In genomic region chr2:131086667-131087390, GRCm38 (mm10) we compare ENCODE assay signal across 15 mouse cellular contexts. TPM values are rescaled to one million over a fixed set of nuclear protein-coding genes. Genes with fewer than 3 reads are reported as not detected.
DNase-seq lines count a peak whose midpoint lies in the region; ATAC-seq and TF ChIP-seq lines count a peak whose summit lies in the region.
"Had no signal": no experiment of that assay in that cellular context is flagged by ENCODE, and none has a peak within 500 bp of the region (broad histone marks: within the 10 kb centered on the region; RNA-seq: fewer than 3 reads in every experiment).

Gene Siglec1 (minus strand): TSS chr2:131086765.

- H3K27me3 ChIP-seq in liver, adult 2 months (ENCODE audit: control insufficient read depth, insufficient read depth, low read length): no peaks in the 10 kb centered on the region
- no peaks in the 10 kb centered on the region for H3K27me3 ChIP-seq in liver, embryonic 11.5 days (replicated peaks; ENCODE audit: control insufficient read depth, insufficient read depth, low read length)
- no peaks in the 10 kb centered on the region for H3K27me3 ChIP-seq in forebrain, embryonic 12.5 days
- H3K27me3 ChIP-seq: forebrain, embryonic 13.5 days; limb, embryonic 15.5 days; neural tube, embryonic 13.5 days had no signal

- H3K4me2 ChIP-seq in liver, embryonic 11.5 days: no peak within 1 kb of the TSS
- no peak within 1 kb of the TSS for H3K4me2 ChIP-seq in forebrain, embryonic 12.5 days
- H3K4me2 ChIP-seq: forebrain, embryonic 13.5 days; limb, embryonic 15.5 days; neural tube, embryonic 13.5 days had no signal

- peak within 1 kb of the TSS; percentile 31 for H3K27ac ChIP-seq in liver, adult 2 months (replicated peaks; ENCODE audit: insufficient read depth, low read depth, low read length)
- H3K27ac ChIP-seq in liver, embryonic 11.5 days (ENCODE audit: low read depth, low read length): no peak within 1 kb of the TSS
- H3K27ac ChIP-seq in bone marrow, adult 2 months (ENCODE audit: control insufficient read depth, insufficient read depth, low read depth, low read length, poor library complexity): peak within 1 kb of the TSS; percentile 1
- H3K27ac ChIP-seq in forebrain, embryonic 12.5 days: no peak within 1 kb of the TSS
- H3K27ac ChIP-seq: forebrain, embryonic 13.5 days; limb, embryonic 15.5 days; neural tube, embryonic 13.5 days had no signal

- TF ChIP-seq CTCF in liver, adult 2 months (IDR thresholded peaks at IDR 0.05; ENCODE audit: low read depth, low read length): no peak
- no peak for TF ChIP-seq CTCF in bone marrow, adult 2 months (IDR thresholded peaks at IDR 0.05; ENCODE audit: control insufficient read depth, insufficient read depth, low read length)

- TF ChIP-seq POLR2A in liver, adult 2 months (IDR thresholded peaks at IDR 0.05; ENCODE audit: extremely low read depth, insufficient read depth, low read length): no peak
- TF ChIP-seq POLR2A in bone marrow, adult 2 months (IDR thresholded peaks at IDR 0.05; ENCODE audit: borderline replicate concordance, control insufficient read depth, low read depth, low read length): no peak

- peak within 1 kb of the TSS; percentile 24 for H3K4me3 ChIP-seq in liver, adult 2 months (ENCODE audit: insufficient read depth, low read depth, low read length)
- no peak within 1 kb of the TSS for H3K4me3 ChIP-seq in liver, embryonic 11.5 days (ENCODE audit: low read depth, low read length)
- H3K4me3 ChIP-seq in bone marrow, adult 2 months (replicated peaks; ENCODE audit: control insufficient read depth, low read depth, low read length): no peak within 1 kb of the TSS
- H3K4me3 ChIP-seq in forebrain, embryonic 12.5 days (replicated peaks): no peak within 1 kb of the TSS
- H3K4me3 ChIP-seq: forebrain, embryonic 13.5 days; limb, embryonic 15.5 days; neural tube, embryonic 13.5 days had no signal

- no peaks in the 10 kb centered on the region for H3K4me1 ChIP-seq in liver, adult 2 months (ENCODE audit: control insufficient read depth, insufficient read depth, low read length)
- H3K4me1 ChIP-seq in liver, embryonic 11.5 days (replicated peaks; ENCODE audit: control insufficient read depth, insufficient read depth, low read length): no peaks in the 10 kb centered on the region
- H3K4me1 ChIP-seq in bone marrow, adult 2 months (ENCODE audit: control insufficient read depth, insufficient read depth, low read length): peaks cover 6% of the 10 kb centered on the region; the same call in 1 of the 2 replicates
- no peaks in the 10 kb centered on the region for H3K4me1 ChIP-seq in forebrain, embryonic 12.5 days
- H3K4me1 ChIP-seq: forebrain, embryonic 13.5 days; neural tube, embryonic 13.5 days had no signal

- peak; percentile 16 for DNase-seq in liver, adult 2 months (ENCODE audit: extremely low read depth, low read depth, low spot score)
- no peak for DNase-seq in liver, embryonic 11.5 days (ENCODE audit: low spot score)
- DNase-seq in NIH3T3 (ENCODE audit: low read depth): peak; percentile 66
- peak; percentile 24 for DNase-seq in lung, postnatal 36 days
- no peak for DNase-seq in cerebellum, adult 9-11 months
- DNase-seq in right cerebral cortex, postnatal 36 days (ENCODE audit: low spot score in 2 of 2): no peak
- DNase-seq: cerebellum, adult 11 months; kidney, adult 8-10 months; thymus, postnatal 36 days had no signal

- 88% methylated on average over 11 of the region's 11 CpGs for WGBS in liver, adult 2 months
- WGBS in liver, embryonic 11.5 days: 64% methylated on average over 11 of the region's 11 CpGs
- WGBS in bone marrow, adult 2 months: 27% methylated on average over 11 of the region's 11 CpGs
- WGBS in forebrain, embryonic 12.5 days: 84% methylated on average over 11 of the region's 11 CpGs

- no peaks in the 10 kb centered on the region for H3K79me2 ChIP-seq in liver, adult 2 months (ENCODE audit: control insufficient read depth, insufficient read depth, low read length)

- H3K9ac ChIP-seq in liver, adult 2 months (ENCODE audit: low read depth, low read length): peak within 1 kb of the TSS; percentile 2; the same call in 1 of the 2 replicates
- H3K9ac ChIP-seq in liver, embryonic 11.5 days (ENCODE audit: low read depth, low read length): no peak within 1 kb of the TSS
- no peak within 1 kb of the TSS for H3K9ac ChIP-seq in forebrain, embryonic 12.5 days
- H3K9ac ChIP-seq: forebrain, embryonic 13.5 days; limb, embryonic 15.5 days; neural tube, embryonic 13.5 days had no signal

- no peaks in the 10 kb centered on the region for H3K9me3 ChIP-seq in liver, embryonic 11.5 days (ENCODE audit: control insufficient read depth, low read length)
- no peaks in the 10 kb centered on the region for H3K9me3 ChIP-seq in forebrain, embryonic 12.5 days
- H3K9me3 ChIP-seq: forebrain, embryonic 13.5 days; limb, embryonic 15.5 days; neural tube, embryonic 13.5 days had no signal

- ATAC-seq in liver, embryonic 11.5 days (replicated peaks; ENCODE audit: low FRiP score): no peak
- ATAC-seq in forebrain, embryonic 12.5 days (ENCODE audit: low FRiP score): no peak
- ATAC-seq: CD4-positive, CD25-positive, alpha-beta regulatory T cell, adult 4 months; forebrain, embryonic 13.5 days had no signal

- no peaks in the 10 kb centered on the region for H3K36me3 ChIP-seq in liver, adult 2 months (ENCODE audit: control insufficient read depth, insufficient read depth, low read length)
- H3K36me3 ChIP-seq in liver, embryonic 11.5 days (ENCODE audit: control insufficient read depth, insufficient read depth, low read length): no peaks in the 10 kb centered on the region
- no peaks in the 10 kb centered on the region for H3K36me3 ChIP-seq in forebrain, embryonic 12.5 days (replicated peaks)
- H3K36me3 ChIP-seq: limb, embryonic 15.5 days; neural tube, embryonic 13.5 days had no signal

RNA-seq across cellular contexts. Expression of gene Siglec1, which starts in this region (rescaled TPM):
- total RNA-seq in liver, adult 2 months (2014; rRNA removed): 4.5 and 5.6 TPM in 2 replicates
- 3.2 and 9.9 TPM in 2 replicates for polyA plus RNA-seq in liver, adult 2 months (2012; rRNA removed)
- 0.73 and 0.78 TPM in 2 replicates for polyA plus RNA-seq in liver, embryonic 11.5 days (2014; fragmentation: Nextera tagmentation; extraction: Ambion mirVana)
- 3.3 and 6.2 TPM in 2 replicates for polyA plus RNA-seq in bone marrow, adult 2 months (2011; ENCODE audit: insufficient read depth, insufficient read length, low replicate concordance, missing spikeins)
- polyA plus RNA-seq in forebrain, embryonic 12.5 days (2016; fragmentation: Nextera tagmentation; extraction: Ambion mirVana): 0.06 and 0.09 TPM in 2 replicates
- polyA plus RNA-seq: CD4-positive, CD25-positive, alpha-beta regulatory T cell, adult 4 months had no signal

Comparison
In these comparisons a context has a peak if more than half of its experiments do, and no peak if none do; other contexts are left out.
1. DNase-seq: peak in liver, adult 2 months (single experiment), NIH3T3 (single experiment) and lung, postnatal 36 days (single experiment); none in liver, embryonic 11.5 days (single experiment), cerebellum, adult 9-11 months (single experiment) and right cerebral cortex, postnatal 36 days (0 of 2).
2. H3K27ac ChIP-seq: peak in liver, adult 2 months (single experiment) and bone marrow, adult 2 months (single experiment); none in liver, embryonic 11.5 days (single experiment) and forebrain, embryonic 12.5 days (single experiment).